Mouse (Mus musculus): ENCODE results near the gene Rnf224. TPM values are rescaled to one million over a fixed set of nuclear protein-coding genes. Genes with fewer than 3 reads are reported as not detected.
A peak's percentile ranks its signal among the peaks of the same experiment; 100 is the strongest.

Rnf224 gene
- polyA plus RNA-seq, 1 experiment from 2014 or later: 0.51 TPM

DNA sequence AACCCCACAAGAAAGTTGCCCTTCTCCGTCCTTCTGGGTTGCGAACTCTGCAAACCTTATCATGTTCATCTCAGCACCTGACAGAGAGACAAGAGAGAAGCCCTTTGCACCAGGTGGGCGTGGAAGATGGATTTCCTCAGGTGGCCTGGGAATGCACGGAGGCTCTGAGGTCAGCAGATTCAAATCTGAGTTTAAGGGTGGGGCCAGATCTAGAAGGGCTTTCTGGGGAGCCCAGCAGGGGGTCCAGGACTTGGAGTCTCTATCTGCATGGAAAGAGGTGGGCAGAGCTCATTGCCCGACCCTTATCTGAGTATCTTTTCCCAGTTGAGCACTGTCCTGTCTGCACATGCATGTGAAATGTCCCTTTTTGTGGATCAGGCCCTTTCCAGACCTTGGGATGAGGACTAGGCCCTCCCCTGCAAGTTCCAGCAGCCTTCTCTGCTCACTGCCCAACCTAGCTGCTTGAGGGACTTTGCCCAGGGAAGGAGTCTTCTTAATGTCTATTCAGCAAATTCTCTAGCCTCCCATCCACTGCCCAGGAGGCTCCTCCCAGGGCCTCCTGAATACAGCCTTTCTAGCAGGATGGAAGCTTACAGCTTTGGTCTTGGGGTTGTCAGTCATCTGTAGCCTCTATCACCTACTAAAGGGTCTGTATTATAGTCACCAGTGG lies 1.9 kb downstream of the Rnf224 start:
- ATAC-seq (ENCODE audit: low FRiP score, low TSS enrichment) (no peak), DNase-seq (ENCODE audit: low spot score) (no peak)
- H3K27ac ChIP-seq (replicated peaks): no peak overlapping the region
- H3K9me3 ChIP-seq (ENCODE audit: control insufficient read depth, low read length): no peaks in the 10 kb centered on the region
- no peaks in the 10 kb centered on the region for H3K36me3 ChIP-seq (ENCODE audit: control insufficient read depth, insufficient read depth, low read length)
- 52% methylated on average over 5 of the region's 5 CpGs for WGBS
- no peak overlapping the region for H3K4me2 ChIP-seq (replicated peaks; ENCODE audit: low read depth)
- no peaks in the 10 kb centered on the region for H3K4me1 ChIP-seq (replicated peaks; ENCODE audit: control insufficient read depth, insufficient read depth)
- TF ChIP-seq EP300 (optimal IDR thresholded peaks at IDR 0.05): no peak
- no peak for TF ChIP-seq CTCF (IDR thresholded peaks at IDR 0.05; ENCODE audit: low read depth)
- no peak overlapping the region for H3K4me3 ChIP-seq (ENCODE audit: low read depth, low read length)
- H3K9ac ChIP-seq (ENCODE audit: low read length): 0 out of 2 replicates have a peak overlapping the region, but pooled peaks have one; percentile 4
- H3K27me3 ChIP-seq (ENCODE audit: control insufficient read depth, insufficient read depth, low read length): no peaks in the 10 kb centered on the region

DNA sequence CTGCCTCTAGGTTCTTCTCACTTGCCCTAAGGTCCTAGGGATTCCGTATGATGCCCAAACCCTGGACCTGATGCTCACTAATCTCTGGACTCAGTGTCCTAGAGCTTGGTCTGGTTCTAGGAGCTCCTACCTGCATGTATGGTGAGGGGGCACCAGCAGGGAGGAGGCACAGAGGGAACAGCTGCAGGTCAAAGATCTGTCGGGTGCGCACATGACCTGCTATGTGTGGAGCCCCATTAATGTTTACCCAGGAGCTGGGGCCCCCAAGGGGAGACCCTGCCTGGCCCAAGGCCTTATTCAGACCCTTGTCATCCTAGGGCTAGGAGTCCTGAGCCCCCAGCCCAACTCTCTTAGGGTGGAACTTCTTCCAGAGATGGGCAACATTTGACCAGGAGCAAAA lies 2.5 kb downstream of the Rnf224 start, which contains the start of gene Slc34a3:
Slc34a3 (minus strand) TSS at position 315 of the 400 bp plus-strand sequence.
- H3K27me3 ChIP-seq (ENCODE audit: control insufficient read depth, insufficient read depth, low read length): no peaks in the 10 kb centered on the region
- ATAC-seq (ENCODE audit: low FRiP score, low TSS enrichment) (no peak), DNase-seq (ENCODE audit: low spot score) (no peak)
- H3K4me3 ChIP-seq (ENCODE audit: low read depth, low read length): no peak within 1 kb of the TSS
- H3K36me3 ChIP-seq (ENCODE audit: control insufficient read depth, insufficient read depth, low read length): no peaks in the 10 kb centered on the region
- WGBS: 67% methylated on average over 3 of the region's 3 CpGs
- H3K9ac ChIP-seq (ENCODE audit: low read length): 0 out of 2 replicates have a peak within 1 kb of the TSS, but pooled peaks have one; percentile 4
- TF ChIP-seq EP300 (optimal IDR thresholded peaks at IDR 0.05) (no peak), CTCF (IDR thresholded peaks at IDR 0.05; ENCODE audit: low read depth) (no peak)
- no peaks in the 10 kb centered on the region for H3K4me1 ChIP-seq (replicated peaks; ENCODE audit: control insufficient read depth, insufficient read depth)
- H3K4me2 ChIP-seq (replicated peaks; ENCODE audit: low read depth): no peak within 1 kb of the TSS
- H3K27ac ChIP-seq (replicated peaks): no peak within 1 kb of the TSS
- H3K9me3 ChIP-seq (ENCODE audit: control insufficient read depth, low read length): no peaks in the 10 kb centered on the region

DNA sequence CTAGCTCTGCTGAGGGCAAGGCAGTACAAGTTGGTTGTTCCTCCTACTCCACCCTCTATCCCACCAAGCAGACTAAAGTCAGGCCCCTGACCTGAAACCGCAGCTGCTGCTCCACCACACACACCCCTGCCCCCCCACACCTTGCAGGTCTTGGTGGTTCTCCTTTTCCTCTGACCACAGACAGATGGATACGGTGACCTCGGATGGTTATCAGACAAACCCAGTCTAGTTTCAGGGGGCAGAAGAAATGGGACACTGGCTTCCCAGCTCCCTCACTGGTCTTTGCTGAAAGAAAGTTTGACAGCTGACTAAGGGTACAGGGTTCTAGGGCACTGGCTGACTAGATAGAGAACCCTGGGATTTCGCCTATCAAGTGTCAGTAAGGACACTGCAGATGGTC lies 3.2 kb downstream of the Rnf224 start:
- 75% methylated on average over 4 of the region's 4 CpGs for WGBS
- no peak overlapping the region for H3K4me3 ChIP-seq (ENCODE audit: low read depth, low read length)
- no peak overlapping the region for H3K4me2 ChIP-seq (replicated peaks; ENCODE audit: low read depth)
- no peaks in the 10 kb centered on the region for H3K9me3 ChIP-seq (ENCODE audit: control insufficient read depth, low read length)
- no peaks in the 10 kb centered on the region for H3K27me3 ChIP-seq (ENCODE audit: control insufficient read depth, insufficient read depth, low read length)
- H3K4me1 ChIP-seq (replicated peaks; ENCODE audit: control insufficient read depth, insufficient read depth): no peaks in the 10 kb centered on the region
- DNase-seq (ENCODE audit: low spot score) (no peak), ATAC-seq (ENCODE audit: low FRiP score, low TSS enrichment) (no peak)
- no peaks in the 10 kb centered on the region for H3K36me3 ChIP-seq (ENCODE audit: control insufficient read depth, insufficient read depth, low read length)
- no peak overlapping the region for H3K9ac ChIP-seq (ENCODE audit: low read length)
- H3K27ac ChIP-seq (replicated peaks): no peak overlapping the region
- no peak for TF ChIP-seq EP300 (optimal IDR thresholded peaks at IDR 0.05)
- TF ChIP-seq CTCF (IDR thresholded peaks at IDR 0.05; ENCODE audit: low read depth): no peak

DNA sequence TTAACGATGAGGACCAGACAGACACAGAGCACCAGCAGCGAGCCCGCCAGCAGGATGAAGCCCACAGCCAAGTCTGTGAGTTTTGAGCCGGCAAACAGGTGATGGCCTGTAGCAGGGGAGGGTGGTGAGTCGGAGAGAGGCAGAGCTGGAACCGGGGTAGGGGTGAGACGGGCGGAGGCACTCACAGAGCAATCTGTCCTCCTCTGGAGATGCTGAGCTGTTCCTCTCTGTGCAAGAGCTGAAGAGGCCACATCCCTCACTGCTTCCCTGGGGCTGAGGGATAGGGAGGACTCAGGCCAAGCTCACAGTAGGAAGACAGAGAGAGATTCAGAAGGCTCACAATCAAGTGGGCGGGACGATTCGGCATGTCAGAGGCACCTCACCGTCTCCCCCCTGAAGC lies 5.5 kb downstream of the Rnf224 start:
- 63% methylated on average over 12 of the region's 12 CpGs for WGBS
- H3K9me3 ChIP-seq (ENCODE audit: control insufficient read depth, low read length): no peaks in the 10 kb centered on the region
- no peak overlapping the region for H3K4me2 ChIP-seq (replicated peaks; ENCODE audit: low read depth)
- no peak for ATAC-seq (ENCODE audit: low FRiP score, low TSS enrichment)
- TF ChIP-seq CTCF (IDR thresholded peaks at IDR 0.05; ENCODE audit: low read depth): no peak
- no peak for TF ChIP-seq EP300 (optimal IDR thresholded peaks at IDR 0.05)
- no peaks in the 10 kb centered on the region for H3K27me3 ChIP-seq (ENCODE audit: control insufficient read depth, insufficient read depth, low read length)
- H3K27ac ChIP-seq (replicated peaks): no peak overlapping the region
- no peak overlapping the region for H3K9ac ChIP-seq (ENCODE audit: low read length)
- H3K4me3 ChIP-seq (ENCODE audit: low read depth, low read length): no peak overlapping the region
- DNase-seq (ENCODE audit: low spot score): no peak
- H3K4me1 ChIP-seq (replicated peaks; ENCODE audit: control insufficient read depth, insufficient read depth): no peaks in the 10 kb centered on the region
- no peaks in the 10 kb centered on the region for H3K36me3 ChIP-seq (ENCODE audit: control insufficient read depth, insufficient read depth, low read length)

DNA sequence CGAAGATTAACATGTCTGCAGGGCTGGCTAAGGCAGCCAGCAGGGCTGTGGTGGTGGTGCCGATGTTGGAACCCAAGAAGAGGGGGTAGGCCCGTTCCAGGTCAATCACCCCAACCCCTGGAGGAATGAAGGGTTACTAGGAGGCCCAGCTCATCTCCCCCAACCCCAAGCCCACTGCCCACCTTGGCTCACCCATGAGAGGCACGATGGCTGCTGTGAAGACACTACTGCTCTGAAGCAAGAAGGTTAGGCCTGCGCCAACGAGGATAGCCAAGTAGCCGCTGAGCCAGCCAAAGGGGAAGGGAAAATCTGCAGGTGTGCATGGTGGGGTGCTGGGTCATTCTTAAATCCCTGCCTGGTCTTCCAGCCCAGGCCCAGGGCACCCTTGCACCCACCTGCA lies 6.0 kb downstream of the Rnf224 start:
- no peak for ATAC-seq (ENCODE audit: low FRiP score, low TSS enrichment)
- 88% methylated on average over 7 of the region's 7 CpGs for WGBS
- Histone ChIP-seq H3K27ac (replicated peaks) (no peak overlapping the region), H3K4me1 (replicated peaks; ENCODE audit: control insufficient read depth, insufficient read depth) (no peaks in the 10 kb centered on the region), H3K4me3 (ENCODE audit: low read depth, low read length) (no peak overlapping the region), H3K9ac (ENCODE audit: low read length) (no peak overlapping the region), H3K27me3 (ENCODE audit: control insufficient read depth, insufficient read depth, low read length) (no peaks in the 10 kb centered on the region), H3K4me2 (replicated peaks; ENCODE audit: low read depth) (no peak overlapping the region), H3K36me3 (ENCODE audit: control insufficient read depth, insufficient read depth, low read length) (no peaks in the 10 kb centered on the region), H3K9me3 (ENCODE audit: control insufficient read depth, low read length) (no peaks in the 10 kb centered on the region)
- DNase-seq (ENCODE audit: low spot score): no peak
- no peak for TF ChIP-seq EP300 (optimal IDR thresholded peaks at IDR 0.05)

DNA sequence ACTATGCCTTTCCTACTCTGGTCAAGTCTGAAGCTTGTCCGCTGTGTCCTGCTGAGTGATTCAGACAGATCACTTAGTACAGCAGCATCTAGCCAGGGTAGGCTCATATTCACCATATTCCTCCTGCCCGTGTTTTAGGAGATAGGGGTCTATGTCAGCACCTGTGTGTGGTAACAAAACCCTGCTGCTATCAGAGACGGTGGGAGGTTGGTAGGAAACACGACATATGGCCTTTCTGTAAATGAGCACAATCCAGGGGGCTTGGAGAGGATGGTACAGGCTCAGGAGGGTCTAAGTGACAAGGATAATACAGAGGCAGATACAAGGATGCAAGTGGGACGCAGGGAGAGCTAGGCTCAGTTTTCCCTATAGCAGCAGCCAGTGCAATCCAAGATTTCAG lies 7.0 kb downstream of the Rnf224 start:
- WGBS: 82% methylated on average over 5 of the region's 5 CpGs
- Histone ChIP-seq H3K27ac (replicated peaks) (no peak overlapping the region), H3K9me3 (ENCODE audit: control insufficient read depth, low read length) (no peaks in the 10 kb centered on the region), H3K4me2 (replicated peaks; ENCODE audit: low read depth) (no peak overlapping the region), H3K4me3 (ENCODE audit: low read depth, low read length) (no peak overlapping the region), H3K9ac (ENCODE audit: low read length) (no peak overlapping the region), H3K27me3 (ENCODE audit: control insufficient read depth, insufficient read depth, low read length) (no peaks in the 10 kb centered on the region), H3K4me1 (replicated peaks; ENCODE audit: control insufficient read depth, insufficient read depth) (no peaks in the 10 kb centered on the region), H3K36me3 (ENCODE audit: control insufficient read depth, insufficient read depth, low read length) (no peaks in the 10 kb centered on the region)
- DNase-seq (ENCODE audit: low spot score): no peak
- no peak for ATAC-seq (ENCODE audit: low FRiP score, low TSS enrichment)
- TF ChIP-seq CTCF (IDR thresholded peaks at IDR 0.05; ENCODE audit: low read depth): no peak
- no peak for TF ChIP-seq EP300 (optimal IDR thresholded peaks at IDR 0.05)

Measured in stomach, postnatal 0 days (tissue).